Mouse (Mus musculus) Patski (cell line): ENCODE measurements around the gene Pdhb. TPM values are rescaled to one million over a fixed set of nuclear protein-coding genes. Genes with fewer than 3 reads are reported as not detected.

Source experiments
- ATAC-seq: fragments of 100-300 bp; one replicate; pipeline ENCODE4 v1.8.0; 2021
- CTCF ChIA-PET: fragments of 350-600 bp; sonication (Branson Sonifier 250); formaldehyde crosslinking; loops from one replicate; lab custom pipeline; 2022; ENCODE audit warnings: inconsistent platforms; lab: Charles Lee
- POLR2A ChIA-PET: fragments of 350-600 bp; sonication (Branson Sonifier 250); formaldehyde crosslinking; loops from one replicate; lab custom pipeline; 2022; ENCODE audit warnings: antibody characterized with exemption, inconsistent platforms; lab: Charles Lee
- DNase-seq: peaks from one replicate; pipeline ENCODE4 v3.0.0-alpha.2; 2011; ENCODE audit warnings: low read depth, low spot score
- H3K27me3 ChIP-seq: fragments of 371-371 bp; one replicate; pipeline ENCODE4 v1.5.1; 2021
- CTCF ChIP-seq: fragments of 100-300 bp; IDR thresholded peaks from one replicate; pipeline ENCODE4 v1.5.1; 2021
- in situ Hi-C: fragments of 300-500 bp; cut with MboI; formaldehyde crosslinking; loops from 3 replicates; pipeline ENCODE4 v1.11.1; 2018; ENCODE audit warnings: low pct_unique_long_range_greater_than_20kb, mixed read lengths
- polyA plus RNA-seq: library from polyadenylated mRNA; unstranded; gene quantifications from one replicate; pipeline ENCODE4 v1.2.3, GENCODE M21; 2021

Pdhb gene
- polyA plus RNA-seq, 1 experiment from 2014 or later, result 217 TPM

- peak; percentile 44 for ATAC-seq
- in situ Hi-C loops, result no loop called here
- no peak for DNase-seq
- CTCF ChIA-PET, result interaction anchor here (1.2 to 2.0 kb wide), 6 partner anchors 11 to 122 kb away, joined by 3 to 5 read pairs (median 4); no protein-coding TSS in a partner anchor
- no peaks in the 10 kb centered on the region for H3K27me3 ChIP-seq
- POLR2A ChIA-PET, result interaction anchor here (0.7 to 2.1 kb wide), 6 partner anchors 12 to 118 kb away, joined by 3 to 8 read pairs (median 4); no protein-coding TSS in a partner anchor
- no peak for TF ChIP-seq CTCF
These were observed 41.7 kb upstream of the Pdhb start for GRCm38 (mm10) chr14:8214299-8215207.

GRCm38 (mm10) chr14:8213803-8214224 lies 41.0 kb upstream of the Pdhb start, which contains the start of gene Kctd6:
Gene Kctd6, plus strand, starts transcription at chr14:8214140.
- ChIA-PET POLR2A (interaction anchor here (0.7 to 2.1 kb wide), 4 partner anchors 11 to 119 kb away, joined by 3 to 8 read pairs (median 4); no protein-coding TSS in a partner anchor), CTCF (interaction anchor here (0.7 to 1.9 kb wide), 9 partner anchors 10 to 121 kb away, joined by 3 to 4 read pairs (median 3); no protein-coding TSS in a partner anchor)
- in situ Hi-C loops, result no loop called here
- H3K27me3 ChIP-seq, result no peaks in the 10 kb centered on the region
- ATAC-seq (peak; percentile 92), DNase-seq (peak; percentile 59)
- TF ChIP-seq CTCF, result no peak

- DNase-seq (no peak), ATAC-seq (no peak)
- ChIA-PET CTCF (interaction anchor here (0.8 to 1.6 kb wide), 3 partner anchors 10 to 102 kb away, joined by 3 read pairs; no protein-coding TSS in a partner anchor), POLR2A (interaction anchor here (1.4 kb wide), 1 partner anchor 10 kb away, joined by 3 read pairs; no protein-coding TSS in a partner anchor)
- in situ Hi-C loops, result no loop called here
- no peaks in the 10 kb centered on the region for H3K27me3 ChIP-seq
- no peak for TF ChIP-seq CTCF
These were observed 40.2 kb upstream of the Pdhb start for GRCm38 (mm10) chr14:8212996-8213395.

GRCm38 (mm10) chr14:8209896-8210295 lies 37.1 kb upstream of the Pdhb start:
- ChIA-PET CTCF (interaction anchor here (0.8 to 1.5 kb wide), 4 partner anchors 8 to 245 kb away, joined by 3 to 4 read pairs (median 3); no protein-coding TSS in a partner anchor), POLR2A (interaction anchor here (0.6 kb wide), 1 partner anchor 129 kb away, joined by 4 read pairs; no protein-coding TSS in a partner anchor)
- TF ChIP-seq CTCF, result no peak
- in situ Hi-C loops, result loop anchor here (10.0 kb wide), 1 partner anchor 55 kb away; no protein-coding TSS in a partner anchor
- peaks cover under 1% of the 10 kb centered on the region for H3K27me3 ChIP-seq
- no peak for ATAC-seq
- DNase-seq, result no peak

GRCm38 (mm10) chr14:8208876-8209275 lies 36.1 kb upstream of the Pdhb start:
- H3K27me3 ChIP-seq, result peaks cover 10% of the 10 kb centered on the region
- no peak for TF ChIP-seq CTCF
- ChIA-PET POLR2A (no interaction called here), CTCF (interaction anchor here (0.9 to 1.5 kb wide), 3 partner anchors 10 to 137 kb away, joined by 3 to 4 read pairs (median 3); no protein-coding TSS in a partner anchor)
- DNase-seq (no peak), ATAC-seq (peak; percentile 31)
- in situ Hi-C loops, result loop anchor here (10.0 kb wide), 1 partner anchor 56 kb away; no protein-coding TSS in a partner anchor

GRCm38 (mm10) chr14:8207543-8207942 lies 34.7 kb upstream of the Pdhb start:
- POLR2A ChIA-PET, result interaction anchor here (0.6 kb wide), 1 partner anchor 87 kb away, joined by 4 read pairs; no protein-coding TSS in a partner anchor
- no peak for TF ChIP-seq CTCF
- CTCF ChIA-PET, result no interaction called here
- in situ Hi-C loops, result loop anchor here (10.0 kb wide), 1 partner anchor 57 kb away; no protein-coding TSS in a partner anchor
- H3K27me3 ChIP-seq, result peaks cover 10% of the 10 kb centered on the region
- ATAC-seq (no peak), DNase-seq (no peak)

- DNase-seq (no peak), ATAC-seq (no peak)
- no peak for TF ChIP-seq CTCF
- H3K27me3 ChIP-seq, result peaks cover 10% of the 10 kb centered on the region
- ChIA-PET POLR2A (interaction anchor here (0.6 kb wide), 1 partner anchor 88 kb away, joined by 4 read pairs; no protein-coding TSS in a partner anchor), CTCF (no interaction called here)
- in situ Hi-C loops, result loop anchor here (10.0 kb wide), 1 partner anchor 58 kb away; no protein-coding TSS in a partner anchor
These were observed 34.3 kb upstream of the Pdhb start for GRCm38 (mm10) chr14:8207105-8207504.

GRCm38 (mm10) chr14:8206179-8206910 lies 33.5 kb upstream of the Pdhb start:
- ChIA-PET CTCF (no interaction called here), POLR2A (no interaction called here)
- peaks cover 10% of the 10 kb centered on the region for H3K27me3 ChIP-seq
- no peak for TF ChIP-seq CTCF
- in situ Hi-C loops, result loop anchor here (10.0 kb wide), 1 partner anchor 58 kb away; no protein-coding TSS in a partner anchor
- no peak for DNase-seq
- no peak for ATAC-seq

- no peak for DNase-seq
- in situ Hi-C loops, result loop anchor here (10.0 kb wide), 1 partner anchor 63 kb away; no protein-coding TSS in a partner anchor
- ATAC-seq, result no peak
- ChIA-PET POLR2A (no interaction called here), CTCF (interaction anchor here (0.7 kb wide), 1 partner anchor 9 kb away, joined by 3 read pairs; no protein-coding TSS in a partner anchor)
- peaks cover 18% of the 10 kb centered on the region for H3K27me3 ChIP-seq
- no peak for TF ChIP-seq CTCF
These were observed 28.9 kb upstream of the Pdhb start for GRCm38 (mm10) chr14:8201715-8202114.
